Mouse (Mus musculus): ENCODE measurements at regions not wholly inside any gene's neighbourhood (a gene's known extent, or its start where the extent isn't known, plus 50 kb on each side); places are given as distances from the start of the nearest gene placed in this dataset.

- no peak for DNase-seq (ENCODE audit: low spot score in 2 of 2)
These were observed 51.3 kb upstream of the S1pr1 start for GRCm38 (mm10) chr3:115766153-115766552.

- DNase-seq (ENCODE audit: low spot score in 2 of 2), result no peak
These were observed 53.4 kb upstream of the S1pr1 start for GRCm38 (mm10) chr3:115768290-115768689.

- DNase-seq (ENCODE audit: low spot score in 2 of 2), result no peak
These were observed 54.1 kb upstream of the S1pr1 start for GRCm38 (mm10) chr3:115768761-115769530.

GRCm38 (mm10) chr3:115772676-115773075 lies 57.8 kb upstream of the S1pr1 start:
- DNase-seq (ENCODE audit: low spot score in 2 of 2), result no peak

GRCm38 (mm10) chr3:115774321-115774720 lies 59.4 kb upstream of the S1pr1 start:
- no peak for DNase-seq (ENCODE audit: low spot score in 2 of 2)

- no peak for DNase-seq (ENCODE audit: low spot score in 2 of 2)
These were observed 59.9 kb upstream of the S1pr1 start for GRCm38 (mm10) chr3:115774723-115775122.

GRCm38 (mm10) chr3:115779144-115779890 lies 64.4 kb upstream of the S1pr1 start:
- no peak for DNase-seq (ENCODE audit: low spot score in 2 of 2)

- no peak for DNase-seq (ENCODE audit: low spot score in 2 of 2)
These were observed 65.0 kb upstream of the S1pr1 start for GRCm38 (mm10) chr3:115779906-115780305.

GRCm38 (mm10) chr3:115782726-115783125 lies 67.9 kb upstream of the S1pr1 start:
- no peak for DNase-seq (ENCODE audit: low spot score in 2 of 2)

GRCm38 (mm10) chr3:115787360-115787759 lies 72.5 kb upstream of the S1pr1 start:
- DNase-seq (ENCODE audit: low spot score in 2 of 2), result no peak

GRCm38 (mm10) chr3:115788525-115788924 lies 73.7 kb upstream of the S1pr1 start:
- no peak for DNase-seq (ENCODE audit: low spot score in 2 of 2)

- no peak for DNase-seq (ENCODE audit: low spot score in 2 of 2)
These were observed 74.2 kb upstream of the S1pr1 start for GRCm38 (mm10) chr3:115789063-115789462.

- no peak for DNase-seq (ENCODE audit: low spot score in 2 of 2)
These were observed 77.7 kb upstream of the S1pr1 start for GRCm38 (mm10) chr3:115792606-115793005.

GRCm38 (mm10) chr3:115793344-115794059 lies 78.6 kb upstream of the S1pr1 start:
- DNase-seq (ENCODE audit: low spot score in 2 of 2), result no peak

- DNase-seq (ENCODE audit: low spot score in 2 of 2), result no peak
These were observed 84.5 kb upstream of the S1pr1 start for GRCm38 (mm10) chr3:115799326-115799725.

GRCm38 (mm10) chr3:115799981-115800380 lies 85.1 kb upstream of the S1pr1 start:
- no peak for DNase-seq (ENCODE audit: low spot score in 2 of 2)

GRCm38 (mm10) chr3:115800873-115801272 lies 86.0 kb upstream of the S1pr1 start:
- no peak for DNase-seq (ENCODE audit: low spot score in 2 of 2)

- DNase-seq (ENCODE audit: low spot score in 2 of 2), result no peak
These were observed 85.9 kb upstream of the Dph5 start for GRCm38 (mm10) chr3:115801581-115802200.

GRCm38 (mm10) chr3:115804616-115805015 lies 83.0 kb upstream of the Dph5 start:
- DNase-seq (ENCODE audit: low spot score in 2 of 2), result no peak

- DNase-seq (ENCODE audit: low spot score in 2 of 2), result no peak
These were observed 80.6 kb upstream of the Dph5 start for GRCm38 (mm10) chr3:115807032-115807431.

GRCm38 (mm10) chr3:115815168-115815567 lies 72.5 kb upstream of the Dph5 start:
- no peak for DNase-seq (ENCODE audit: low spot score in 2 of 2)

Data from left cerebral cortex, adult 18-20 months (tissue).